Mouse (Mus musculus): Measurements from ENCODE around the gene Ncbp3. TPM values are rescaled to one million over a fixed set of nuclear protein-coding genes. Genes with fewer than 3 reads are reported as not detected.

Gene Ncbp3
- total and polyA plus RNA-seq, 2 experiments = 1.3 to 3.7 TPM

DNA sequence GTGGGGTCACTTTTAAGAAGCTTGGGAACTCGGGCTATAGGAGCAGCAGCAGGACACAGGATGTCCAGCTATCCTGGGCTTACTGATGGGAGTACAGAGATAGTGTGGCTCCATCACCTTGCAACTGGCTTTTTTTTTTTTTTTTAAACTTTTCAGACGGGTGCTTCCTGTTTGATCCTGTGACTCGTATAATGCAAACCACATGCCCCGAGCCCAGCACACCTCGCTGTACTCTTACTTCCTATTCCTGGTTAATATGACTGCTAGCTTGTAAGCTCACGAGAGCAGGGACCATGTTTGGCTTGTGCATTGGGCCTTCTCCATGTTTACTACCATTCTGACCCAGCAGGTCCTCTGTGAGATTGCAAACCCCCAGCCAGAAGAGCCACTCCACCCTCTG, 36.7 kb downstream of the Ncbp3 start:
- peaks cover 15% of the 10 kb centered on the region for H3K4me1 ChIP-seq (ENCODE audit: control insufficient read depth, insufficient read depth, low read length)
- H3K4me3 ChIP-seq (ENCODE audit: insufficient read depth, low read depth, low read length) = no peak overlapping the region
- no peak for DNase-seq (ENCODE audit: extremely low read depth, low read depth, low spot score)
- no peaks in the 10 kb centered on the region for H3K79me2 ChIP-seq (ENCODE audit: control insufficient read depth, insufficient read depth, low read length)
- H3K27ac ChIP-seq (replicated peaks; ENCODE audit: insufficient read depth, low read depth, low read length) = no peak overlapping the region
- no peak overlapping the region for H3K9ac ChIP-seq (ENCODE audit: low read depth, low read length)
- 70% methylated on average over 6 of the region's 6 CpGs for WGBS
- TF ChIP-seq CTCF (IDR thresholded peaks at IDR 0.05; ENCODE audit: low read depth, low read length) = no peak
- no peak for TF ChIP-seq POLR2A (IDR thresholded peaks at IDR 0.05; ENCODE audit: extremely low read depth, insufficient read depth, low read length)
- H3K36me3 ChIP-seq (ENCODE audit: control insufficient read depth, insufficient read depth, low read length) = peaks cover 6% of the 10 kb centered on the region; the same call in 1 of the 2 replicates
- H3K27me3 ChIP-seq (ENCODE audit: control insufficient read depth, insufficient read depth, low read length) = no peaks in the 10 kb centered on the region

DNA sequence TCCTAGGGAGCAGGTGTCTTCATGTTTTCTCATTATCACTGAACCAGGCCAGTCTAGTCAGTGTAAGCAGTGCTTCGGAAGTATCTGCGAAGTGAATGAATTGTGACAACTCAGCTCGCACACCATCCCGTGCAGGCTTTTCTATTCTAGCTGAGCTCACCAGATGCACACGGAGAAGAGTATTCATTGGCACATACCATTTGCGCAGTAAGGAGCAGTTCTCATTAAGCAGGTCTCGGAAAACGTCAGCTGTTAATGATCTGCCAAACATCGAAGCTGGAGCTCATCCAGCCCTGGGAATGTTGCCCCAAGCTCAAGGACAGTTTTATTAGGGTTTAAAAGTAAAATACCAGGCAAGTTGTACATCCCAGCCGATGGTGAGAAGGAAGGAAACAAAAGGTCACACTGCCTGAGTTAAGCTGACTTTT, 37.2 kb downstream of the Ncbp3 start:
- peak; percentile 89 for DNase-seq (ENCODE audit: extremely low read depth, low read depth, low spot score)
- no peak overlapping the region for H3K9ac ChIP-seq (ENCODE audit: low read depth, low read length)
- no peak overlapping the region for H3K4me3 ChIP-seq (ENCODE audit: insufficient read depth, low read depth, low read length)
- TF ChIP-seq POLR2A (IDR thresholded peaks at IDR 0.05; ENCODE audit: extremely low read depth, insufficient read depth, low read length) = no peak
- TF ChIP-seq CTCF (IDR thresholded peaks at IDR 0.05; ENCODE audit: low read depth, low read length) = no peak
- H3K36me3 ChIP-seq (ENCODE audit: control insufficient read depth, insufficient read depth, low read length) = peaks cover 3% of the 10 kb centered on the region; the same call in 1 of the 2 replicates
- H3K4me1 ChIP-seq (ENCODE audit: control insufficient read depth, insufficient read depth, low read length) = peaks cover 15% of the 10 kb centered on the region
- H3K79me2 ChIP-seq (ENCODE audit: control insufficient read depth, insufficient read depth, low read length) = no peaks in the 10 kb centered on the region
- H3K27me3 ChIP-seq (ENCODE audit: control insufficient read depth, insufficient read depth, low read length) = no peaks in the 10 kb centered on the region
- no peak overlapping the region for H3K27ac ChIP-seq (replicated peaks; ENCODE audit: insufficient read depth, low read depth, low read length)
- 11% methylated on average over 10 of the region's 10 CpGs for WGBS

DNA sequence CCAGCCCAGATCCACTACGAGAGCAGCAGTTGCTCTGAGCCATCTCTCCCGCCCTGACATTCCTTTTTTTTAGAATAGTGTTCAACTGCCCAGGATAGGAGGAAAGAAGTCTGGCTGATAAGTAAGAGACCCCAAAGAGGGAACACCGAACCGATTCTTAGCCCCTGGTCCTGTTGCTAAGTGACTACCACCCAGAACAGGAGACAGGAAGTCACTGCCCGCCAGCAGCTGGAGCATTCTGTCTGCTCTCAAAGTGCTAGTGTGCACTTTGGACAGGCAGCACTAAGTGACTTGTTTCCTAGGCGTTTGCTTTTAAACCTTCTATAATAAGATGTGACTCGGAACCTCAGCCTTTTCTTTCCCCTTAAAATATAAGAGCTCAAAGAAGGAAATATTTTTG, 37.8 kb downstream of the Ncbp3 start:
- Histone ChIP-seq H3K27me3 (ENCODE audit: control insufficient read depth, insufficient read depth, low read length) (no peaks in the 10 kb centered on the region), H3K79me2 (ENCODE audit: control insufficient read depth, insufficient read depth, low read length) (no peaks in the 10 kb centered on the region), H3K9ac (ENCODE audit: low read depth, low read length) (no peak overlapping the region), H3K36me3 (ENCODE audit: control insufficient read depth, insufficient read depth, low read length) (peaks cover 3% of the 10 kb centered on the region; the same call in 1 of the 2 replicates), H3K27ac (replicated peaks; ENCODE audit: insufficient read depth, low read depth, low read length) (peak overlapping the region; percentile 19), H3K4me3 (ENCODE audit: insufficient read depth, low read depth, low read length) (no peak overlapping the region), H3K4me1 (ENCODE audit: control insufficient read depth, insufficient read depth, low read length) (peaks cover 15% of the 10 kb centered on the region)
- TF ChIP-seq CTCF (IDR thresholded peaks at IDR 0.05; ENCODE audit: low read depth, low read length) = no peak
- DNase-seq (ENCODE audit: extremely low read depth, low read depth, low spot score) = peak; percentile 41
- WGBS = 25% methylated on average over 7 of the region's 7 CpGs

DNA sequence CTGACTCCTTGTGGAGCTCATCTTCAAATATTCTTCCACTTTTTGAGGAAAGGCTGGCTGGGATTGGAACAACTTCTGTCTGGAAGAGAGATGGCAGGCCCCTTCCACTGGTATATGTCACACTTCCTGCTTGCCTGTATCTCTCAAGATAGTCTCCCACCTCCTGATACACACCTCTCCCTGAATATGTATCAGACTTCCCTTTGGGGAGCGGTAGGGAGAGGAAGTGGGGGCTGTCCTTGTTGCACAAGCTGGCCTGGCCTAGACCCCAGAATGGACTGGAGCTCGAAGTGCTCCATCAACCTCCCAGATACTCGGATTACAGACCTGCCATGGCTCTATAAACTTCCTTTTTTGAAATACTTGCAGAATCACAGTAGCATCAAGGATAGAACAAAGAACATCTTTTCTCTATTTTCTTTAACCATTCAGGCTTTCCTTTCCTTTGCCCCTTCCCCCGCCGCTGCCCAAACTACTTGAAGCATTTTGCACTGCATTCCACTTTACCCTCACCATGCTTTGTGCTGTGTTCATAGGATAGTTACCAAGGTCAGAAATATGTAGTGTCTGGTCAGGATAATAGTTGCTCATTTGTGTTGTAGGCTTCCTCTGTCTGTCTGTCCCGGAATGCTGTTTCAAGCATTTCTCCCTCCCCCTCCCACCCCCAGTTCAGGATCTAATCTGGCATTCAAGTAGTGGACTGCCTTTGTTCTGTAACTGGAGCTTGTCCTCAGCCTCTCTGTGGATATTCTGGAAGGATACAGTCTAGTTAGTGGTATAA, 40.3 kb downstream of the Ncbp3 start:
- H3K36me3 ChIP-seq (ENCODE audit: control insufficient read depth, insufficient read depth, low read length) = no peaks in the 10 kb centered on the region
- H3K4me1 ChIP-seq (ENCODE audit: control insufficient read depth, insufficient read depth, low read length) = peaks cover 15% of the 10 kb centered on the region
- H3K9ac ChIP-seq (ENCODE audit: low read depth, low read length) = no peak overlapping the region

DNA sequence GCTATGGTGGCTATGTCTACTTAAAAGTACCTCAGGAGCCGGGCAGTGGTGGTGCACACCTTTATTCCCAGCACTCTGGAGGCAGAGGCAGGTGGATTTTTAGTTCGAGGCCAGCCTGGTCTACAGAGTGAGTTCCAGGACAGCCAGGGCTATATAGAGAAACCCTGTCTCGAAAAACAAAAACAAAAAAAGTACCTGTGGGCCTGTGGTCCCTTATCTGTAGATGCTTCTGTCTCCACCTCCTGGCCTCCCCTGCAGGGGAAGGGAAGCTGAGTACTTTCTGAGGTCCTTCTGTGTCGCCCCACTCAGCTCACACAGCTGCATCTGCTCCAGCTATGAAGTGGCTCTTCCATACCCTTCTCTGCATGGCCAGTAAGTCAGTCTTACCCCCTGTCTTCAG, 42.7 kb downstream of the Ncbp3 start, which contains the start of gene Itgae:
Gene Itgae, plus strand, starts transcription at position 301 of the 400 bp plus-strand sequence.
- Histone ChIP-seq H3K4me1 (ENCODE audit: control insufficient read depth, insufficient read depth, low read length) (peaks cover 3% of the 10 kb centered on the region; the same call in 1 of the 2 replicates), H3K27ac (replicated peaks; ENCODE audit: insufficient read depth, low read depth, low read length) (no peak within 1 kb of the TSS), H3K9ac (ENCODE audit: low read depth, low read length) (no peak within 1 kb of the TSS), H3K79me2 (ENCODE audit: control insufficient read depth, insufficient read depth, low read length) (no peaks in the 10 kb centered on the region), H3K4me3 (ENCODE audit: insufficient read depth, low read depth, low read length) (no peak within 1 kb of the TSS), H3K36me3 (ENCODE audit: control insufficient read depth, insufficient read depth, low read length) (no peaks in the 10 kb centered on the region), H3K27me3 (ENCODE audit: control insufficient read depth, insufficient read depth, low read length) (no peaks in the 10 kb centered on the region)
- no peak for TF ChIP-seq CTCF (IDR thresholded peaks at IDR 0.05; ENCODE audit: low read depth, low read length)
- TF ChIP-seq POLR2A (IDR thresholded peaks at IDR 0.05; ENCODE audit: extremely low read depth, insufficient read depth, low read length) = no peak
- DNase-seq (ENCODE audit: extremely low read depth, low read depth, low spot score) = no peak
- 90% methylated on average over 4 of the region's 4 CpGs for WGBS

More for the DNA sequence above, 40.3 kb downstream of the Ncbp3 start:
- TF ChIP-seq CTCF (IDR thresholded peaks at IDR 0.05; ENCODE audit: low read depth, low read length) (no peak), POLR2A (IDR thresholded peaks at IDR 0.05; ENCODE audit: extremely low read depth, insufficient read depth, low read length) (no peak)
- DNase-seq (ENCODE audit: extremely low read depth, low read depth, low spot score) = no peak
- H3K79me2 ChIP-seq (ENCODE audit: control insufficient read depth, insufficient read depth, low read length) = no peaks in the 10 kb centered on the region
- H3K27ac ChIP-seq (replicated peaks; ENCODE audit: insufficient read depth, low read depth, low read length) = no peak overlapping the region
- WGBS = 82% methylated on average over 6 of the region's 6 CpGs
- no peaks in the 10 kb centered on the region for H3K27me3 ChIP-seq (ENCODE audit: control insufficient read depth, insufficient read depth, low read length)
- no peak overlapping the region for H3K4me3 ChIP-seq (ENCODE audit: insufficient read depth, low read depth, low read length)

DNA sequence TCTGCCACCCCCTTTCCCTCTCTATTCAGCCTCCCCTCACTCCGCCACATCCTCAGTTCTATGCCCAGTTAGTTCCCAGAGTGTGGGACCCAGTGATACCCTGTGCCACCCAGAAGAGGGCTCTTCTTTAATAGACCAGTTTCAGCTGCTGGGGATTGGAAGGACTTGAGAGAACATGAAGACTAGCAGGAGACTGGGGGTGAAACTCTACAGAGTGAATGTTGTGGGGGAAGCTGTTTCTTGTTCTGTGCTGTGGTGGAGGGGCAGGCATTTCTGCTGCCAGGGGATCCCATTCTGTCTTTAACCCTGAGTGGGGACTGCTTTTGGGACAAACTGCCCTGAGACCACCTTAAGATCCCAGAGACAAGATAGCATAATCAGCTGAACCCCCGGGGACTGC, 43.2 kb downstream of the Ncbp3 start:
- Histone ChIP-seq H3K79me2 (ENCODE audit: control insufficient read depth, insufficient read depth, low read length) (no peaks in the 10 kb centered on the region), H3K4me1 (ENCODE audit: control insufficient read depth, insufficient read depth, low read length) (no peaks in the 10 kb centered on the region; the same call in 1 of the 2 replicates), H3K27ac (replicated peaks; ENCODE audit: insufficient read depth, low read depth, low read length) (no peak overlapping the region), H3K36me3 (ENCODE audit: control insufficient read depth, insufficient read depth, low read length) (no peaks in the 10 kb centered on the region), H3K4me3 (ENCODE audit: insufficient read depth, low read depth, low read length) (no peak overlapping the region), H3K27me3 (ENCODE audit: control insufficient read depth, insufficient read depth, low read length) (no peaks in the 10 kb centered on the region), H3K9ac (ENCODE audit: low read depth, low read length) (no peak overlapping the region)
- no peak for DNase-seq (ENCODE audit: extremely low read depth, low read depth, low spot score)
- 88% methylated on average over 2 of the region's 2 CpGs for WGBS
- TF ChIP-seq POLR2A (IDR thresholded peaks at IDR 0.05; ENCODE audit: extremely low read depth, insufficient read depth, low read length) = no peak
- TF ChIP-seq CTCF (IDR thresholded peaks at IDR 0.05; ENCODE audit: low read depth, low read length) = no peak
